Mouse (Mus musculus): ENCODE measurements around the gene Mecom.
A peak's percentile ranks its signal among the peaks of the same experiment; 100 is the strongest.

Mecom gene

DNA sequence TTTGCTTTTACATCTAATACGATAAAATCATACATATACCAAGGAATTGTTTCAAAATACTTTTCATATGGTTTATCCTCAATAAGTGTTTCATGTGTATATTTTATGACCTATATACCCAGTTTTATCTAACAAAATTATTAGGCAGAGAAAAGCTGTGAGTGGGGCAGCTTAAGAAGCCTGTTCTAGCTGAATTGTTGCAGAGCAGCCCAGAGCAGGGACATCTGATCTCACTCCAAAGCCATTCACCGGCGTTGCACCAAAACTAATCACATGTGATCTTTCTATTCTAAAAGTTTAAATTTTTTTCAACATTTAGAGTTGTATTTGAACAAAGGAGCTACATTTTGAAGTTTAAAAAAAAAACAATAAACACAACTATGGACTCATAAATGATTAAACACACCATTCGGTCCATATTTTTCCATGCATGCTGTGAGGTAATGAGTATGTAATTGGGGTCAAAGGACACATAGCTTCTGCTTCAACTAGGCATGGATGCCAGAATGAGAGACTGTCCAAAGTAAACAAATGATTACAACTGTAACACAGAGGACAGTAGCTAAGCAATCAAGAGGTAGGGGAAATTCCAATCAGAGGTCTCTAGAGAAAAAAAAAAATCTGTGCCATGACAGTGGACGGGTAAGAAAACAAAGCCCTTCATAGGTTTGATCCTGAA, 64.7 kb downstream of the Mecom start:
- DNase-seq (ENCODE audit: low read depth, low spot score) = no peak

DNA sequence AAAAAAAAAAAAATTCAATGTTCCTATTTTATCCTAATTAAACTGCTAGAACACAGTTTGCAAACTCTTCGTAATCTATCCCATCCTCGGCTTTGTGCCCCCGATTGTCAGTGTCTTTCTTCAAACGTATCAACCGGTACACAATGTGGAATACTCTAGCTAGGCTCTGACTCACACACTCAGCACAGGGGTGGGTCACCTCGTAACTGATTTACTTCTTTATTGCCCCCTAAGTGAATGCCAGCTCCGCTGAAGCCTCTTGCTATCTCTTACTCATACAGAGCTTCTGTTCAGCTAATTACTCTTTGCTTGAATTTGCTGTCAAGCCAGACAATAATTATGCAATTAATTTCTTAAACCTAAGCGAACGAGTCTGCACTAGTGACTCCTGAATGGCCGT, 66.1 kb downstream of the Mecom start:
- no peak for DNase-seq (ENCODE audit: low read depth, low spot score)

GRCm38 (mm10) chr3:30480551-30480950, 67.3 kb downstream of the Mecom start:
- DNase-seq (ENCODE audit: low read depth, low spot score) = no peak

DNA sequence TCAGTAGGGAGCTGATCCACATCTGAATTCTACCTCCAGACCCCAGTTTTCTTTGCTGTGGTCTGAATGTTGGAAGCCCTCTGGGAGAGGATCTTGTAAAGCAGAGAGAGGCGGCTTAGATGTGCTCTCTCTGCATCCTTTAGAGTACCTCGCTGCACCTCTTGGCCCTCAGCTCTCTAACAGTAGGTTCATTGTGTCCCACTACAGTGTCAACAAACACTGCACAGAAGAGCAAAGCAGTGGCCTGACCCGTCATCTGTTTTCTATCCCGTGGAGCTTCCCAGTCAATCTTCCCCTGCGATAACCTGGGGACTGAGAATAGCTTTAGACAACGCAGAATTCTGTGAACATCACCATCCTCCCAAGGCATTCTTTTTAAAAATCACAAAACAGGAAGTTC, 69.6 kb downstream of the Mecom start:
- DNase-seq (ENCODE audit: low read depth, low spot score) = no peak

DNA sequence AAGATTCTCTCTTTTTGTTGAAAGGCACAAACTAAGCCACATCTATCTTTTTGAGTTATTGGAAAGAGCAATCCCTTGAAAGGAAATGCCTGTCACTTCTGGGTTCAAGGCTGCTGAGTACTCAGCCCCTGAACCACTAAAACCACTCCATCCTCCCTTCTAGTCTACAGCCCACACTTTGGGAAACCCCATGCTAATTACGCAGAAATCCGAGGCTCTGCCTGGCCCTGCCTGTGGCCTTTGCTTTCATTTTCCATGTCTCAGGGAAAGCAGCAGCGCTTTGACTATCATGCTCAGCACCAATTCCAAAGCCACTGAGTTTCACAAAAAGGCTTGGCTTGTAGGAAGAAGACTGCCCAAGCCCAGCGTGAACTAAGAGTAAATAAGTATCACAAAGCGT, 70.8 kb downstream of the Mecom start:
- DNase-seq (ENCODE audit: low read depth, low spot score) = no peak

GRCm38 (mm10) chr3:30475591-30475990, 72.2 kb downstream of the Mecom start:
- no peak for DNase-seq (ENCODE audit: low read depth, low spot score)

- no peak for DNase-seq (ENCODE audit: low read depth, low spot score)
These were observed 79.6 kb downstream of the Mecom start for GRCm38 (mm10) chr3:30468068-30468835.

DNA sequence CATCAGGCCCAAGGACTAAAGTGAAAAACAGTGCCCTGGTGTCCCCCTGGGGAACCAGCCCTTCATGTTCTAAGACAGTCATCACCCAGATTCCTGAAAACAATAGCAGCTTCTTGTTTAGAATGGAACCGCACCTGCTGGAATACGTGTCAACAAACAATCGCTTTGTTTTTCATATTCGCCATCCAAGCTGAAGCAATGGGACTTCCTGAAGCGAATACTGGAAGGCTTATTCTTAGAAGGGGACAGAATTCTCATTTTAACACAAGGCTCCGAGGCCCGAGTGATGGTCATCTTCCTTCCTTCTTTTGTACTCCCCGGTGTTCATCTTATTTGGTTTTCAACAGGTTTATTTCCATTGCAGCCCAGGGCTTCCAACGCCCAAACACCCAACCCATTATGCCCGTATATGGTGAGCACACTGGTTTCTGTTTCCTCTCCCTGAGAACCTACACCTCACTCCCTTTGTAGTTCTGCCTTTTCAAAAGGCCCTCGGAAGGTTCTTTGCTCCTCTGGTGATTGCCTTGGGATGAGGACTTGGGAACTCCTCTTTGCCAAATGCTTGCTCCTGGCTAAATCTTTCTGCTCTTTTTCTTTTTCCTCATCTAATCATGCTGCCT, 81.7 kb downstream of the Mecom start:
- DNase-seq (ENCODE audit: low read depth, low spot score) = no peak

GRCm38 (mm10) chr3:30464497-30464896, 83.3 kb downstream of the Mecom start:
- DNase-seq (ENCODE audit: low read depth, low spot score) = no peak

DNA sequence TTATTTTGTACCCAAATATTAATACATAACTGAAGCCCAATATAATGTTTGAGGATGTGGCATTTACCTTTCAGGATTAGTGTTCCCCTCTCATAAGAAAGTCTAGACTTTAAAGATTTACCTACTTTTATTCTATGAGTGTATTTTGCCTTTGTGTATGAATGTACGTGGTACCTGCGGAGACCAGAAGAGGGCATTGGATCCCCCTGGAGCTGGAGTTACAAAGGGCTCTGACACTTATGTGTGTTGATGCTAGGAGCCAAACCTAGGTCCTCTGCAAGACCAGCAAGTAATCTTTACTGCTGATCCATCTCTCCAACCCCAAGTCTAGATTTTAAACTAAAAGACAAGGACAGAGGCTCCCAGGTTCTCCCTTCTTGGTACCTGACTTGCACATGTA, 86.0 kb downstream of the Mecom start:
- no peak for DNase-seq (ENCODE audit: low read depth, low spot score)

DNA sequence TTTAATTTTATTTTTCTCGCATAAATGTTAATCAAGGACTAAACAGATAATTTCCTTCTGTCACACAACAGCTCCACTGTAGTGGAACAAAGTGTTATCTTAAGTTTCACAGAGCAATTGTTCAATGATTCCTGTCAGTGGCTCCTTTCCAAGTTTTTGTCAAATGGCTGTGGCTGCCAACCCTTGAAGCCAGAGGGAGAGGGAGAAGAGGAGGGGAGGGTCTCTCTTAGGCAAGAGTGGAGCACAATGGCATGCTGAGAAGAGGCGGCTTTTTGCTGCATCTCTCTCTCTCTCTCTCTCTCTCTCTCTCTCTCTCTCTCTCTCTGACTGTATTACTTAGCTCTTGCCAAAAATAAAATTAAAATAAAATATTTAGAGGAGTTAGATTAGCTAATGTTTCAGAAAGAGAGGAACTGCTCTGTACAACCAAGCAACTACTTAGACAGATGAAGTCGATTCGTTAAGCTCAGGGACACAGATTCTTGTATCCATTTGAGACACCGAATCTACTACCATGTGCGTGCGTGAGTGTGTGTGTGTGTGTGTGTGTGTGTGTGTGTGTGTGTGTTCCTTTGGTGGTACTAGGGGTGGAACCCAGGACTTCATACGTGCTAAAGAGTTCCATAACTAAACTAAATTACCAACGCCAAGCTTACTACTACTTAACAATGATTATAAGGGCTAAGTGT, 86.8 kb downstream of the Mecom start:
- peak; percentile 0 for DNase-seq (ENCODE audit: low read depth, low spot score)

GRCm38 (mm10) chr3:30459626-30460025, 88.2 kb downstream of the Mecom start:
- DNase-seq (ENCODE audit: low read depth, low spot score) = no peak

- DNase-seq (ENCODE audit: low read depth, low spot score) = no peak
These were observed 89.7 kb downstream of the Mecom start for GRCm38 (mm10) chr3:30457975-30458678.

DNA sequence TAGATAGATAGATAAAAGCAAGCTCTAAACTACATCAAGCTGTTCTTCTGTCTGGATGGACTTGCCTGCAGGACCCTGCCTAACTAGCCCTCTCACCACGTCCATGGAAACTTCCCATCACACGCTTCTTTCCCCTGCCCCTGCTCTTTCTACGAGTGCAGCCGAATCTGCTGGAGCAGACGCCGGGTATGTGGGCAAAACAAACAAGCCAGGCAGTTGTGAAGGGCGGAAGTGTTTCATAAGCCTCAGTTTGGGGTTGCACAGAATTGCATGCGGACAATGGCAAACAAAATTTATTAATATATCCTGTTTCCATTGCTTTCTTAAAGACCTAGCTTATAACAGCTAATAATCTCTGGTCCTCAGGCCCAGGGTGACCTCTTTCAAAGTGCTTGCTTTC, 91.9 kb downstream of the Mecom start:
- DNase-seq (ENCODE audit: low read depth, low spot score) = no peak

GRCm38 (mm10) chr3:30453546-30454455, 94.0 kb downstream of the Mecom start:
- DNase-seq (ENCODE audit: low read depth, low spot score) = no peak

DNA sequence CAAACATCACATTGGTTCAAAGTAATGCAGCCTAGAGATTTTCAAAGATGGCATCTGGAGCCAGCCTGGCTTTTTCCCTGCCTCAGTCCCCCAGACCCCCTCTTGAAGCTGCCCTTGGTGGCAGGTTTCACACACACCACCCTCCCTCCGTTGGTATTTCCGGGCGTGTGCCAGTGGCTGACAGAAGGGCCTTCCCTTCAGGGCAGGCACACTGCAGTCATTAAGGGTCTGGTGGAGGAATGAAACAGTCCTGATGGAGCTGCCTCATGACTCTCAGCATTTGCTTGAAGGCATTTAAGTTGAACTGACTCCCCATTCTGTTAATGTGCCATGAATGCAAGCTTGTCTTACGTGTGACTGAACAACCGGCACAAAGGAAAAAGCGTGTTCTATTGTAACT, 94.8 kb downstream of the Mecom start:
- no peak for DNase-seq (ENCODE audit: low read depth, low spot score)

- DNase-seq (ENCODE audit: low read depth, low spot score) = no peak
These were observed 95.3 kb downstream of the Mecom start for GRCm38 (mm10) chr3:30452511-30452910.

DNA sequence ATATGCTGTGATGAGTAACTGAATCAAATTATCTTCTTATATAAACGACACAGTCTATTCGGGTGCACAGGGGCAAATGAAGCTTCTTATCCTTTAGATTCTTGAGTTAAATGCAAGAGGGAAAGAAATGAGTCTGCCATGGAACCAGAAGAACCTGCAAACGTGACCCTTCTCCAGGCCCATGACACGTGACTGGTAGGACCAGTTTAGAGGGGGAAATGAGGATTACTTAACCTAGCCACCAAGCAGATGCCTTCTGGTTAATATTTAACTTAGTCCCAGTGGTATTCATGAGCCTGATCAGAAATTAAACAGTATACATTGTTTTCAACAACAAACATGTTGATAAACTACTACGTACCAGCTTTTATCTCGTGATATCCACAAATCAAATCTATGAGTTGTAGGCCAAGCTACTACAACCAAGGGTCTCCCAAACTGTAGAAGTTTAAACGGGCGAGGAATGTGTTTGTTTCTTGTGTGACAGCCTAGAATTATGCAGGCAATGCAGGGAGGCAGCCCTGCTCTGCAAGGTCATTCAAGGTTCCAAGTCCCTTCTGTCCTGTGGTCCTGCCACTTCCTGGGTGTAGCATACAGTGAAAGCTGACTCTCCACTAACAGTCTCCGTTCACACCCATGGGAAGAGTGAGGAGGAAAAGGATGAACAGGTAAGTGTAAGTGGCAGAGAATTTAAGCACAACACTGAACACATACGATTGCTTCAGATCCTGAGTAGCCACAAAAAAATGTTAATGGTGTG, 97.4 kb downstream of the Mecom start:
- DNase-seq (ENCODE audit: low read depth, low spot score) = no peak

GRCm38 (mm10) chr3:30448624-30449023, 99.2 kb downstream of the Mecom start:
- no peak for DNase-seq (ENCODE audit: low read depth, low spot score)

GRCm38 (mm10) chr3:30445970-30446442, 101.8 kb downstream of the Mecom start:
- no peak for DNase-seq (ENCODE audit: low read depth, low spot score)
